Mouse (Mus musculus) T-helper 17 cell (primary cell): ENCODE measurements around the gene Mroh9.

Experiments
- in situ Hi-C, 2 experiments: fragments of 300-600 bp; cut with MboI, MseI; formaldehyde crosslinking; loops; 1 replicate in 1 of 2; 2 replicates in 1 of 2; pipeline ENCODE4 v1.15.1; 2025; ENCODE audit warnings: high pct_unique_total_duplicates in 2 of 2

Mroh9 gene

GRCm38 (mm10) chr1:163085570-163085969, at the start of gene Mroh9:
Gene Mroh9 (minus strand): TSS chr1:163085670.
- in situ Hi-C loops = no loop called here

DNA sequence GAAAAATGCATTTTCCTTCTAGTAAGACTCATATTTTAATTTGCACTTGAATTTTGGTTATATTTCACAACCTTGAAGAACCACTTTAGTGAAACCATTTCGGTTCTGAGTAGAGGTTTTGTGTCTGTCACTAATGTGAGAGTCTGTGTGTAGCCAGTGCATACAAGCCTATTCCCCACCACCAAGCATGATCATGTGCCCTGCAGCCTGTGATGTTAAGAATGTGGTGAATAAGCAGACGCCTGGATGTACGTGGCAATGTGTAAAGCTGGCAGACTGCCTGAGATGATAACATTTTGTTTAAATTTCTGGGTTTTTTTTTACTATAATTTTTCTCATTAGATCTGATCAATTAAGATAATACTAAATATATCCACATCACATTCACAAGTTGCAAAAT, 44.5 kb upstream of the Mroh9 start:
- in situ Hi-C loops = loop anchor here in 1 of 2 experiments (25.0 kb wide), 1 partner anchor 782 kb away; no protein-coding TSS in a partner anchor

DNA sequence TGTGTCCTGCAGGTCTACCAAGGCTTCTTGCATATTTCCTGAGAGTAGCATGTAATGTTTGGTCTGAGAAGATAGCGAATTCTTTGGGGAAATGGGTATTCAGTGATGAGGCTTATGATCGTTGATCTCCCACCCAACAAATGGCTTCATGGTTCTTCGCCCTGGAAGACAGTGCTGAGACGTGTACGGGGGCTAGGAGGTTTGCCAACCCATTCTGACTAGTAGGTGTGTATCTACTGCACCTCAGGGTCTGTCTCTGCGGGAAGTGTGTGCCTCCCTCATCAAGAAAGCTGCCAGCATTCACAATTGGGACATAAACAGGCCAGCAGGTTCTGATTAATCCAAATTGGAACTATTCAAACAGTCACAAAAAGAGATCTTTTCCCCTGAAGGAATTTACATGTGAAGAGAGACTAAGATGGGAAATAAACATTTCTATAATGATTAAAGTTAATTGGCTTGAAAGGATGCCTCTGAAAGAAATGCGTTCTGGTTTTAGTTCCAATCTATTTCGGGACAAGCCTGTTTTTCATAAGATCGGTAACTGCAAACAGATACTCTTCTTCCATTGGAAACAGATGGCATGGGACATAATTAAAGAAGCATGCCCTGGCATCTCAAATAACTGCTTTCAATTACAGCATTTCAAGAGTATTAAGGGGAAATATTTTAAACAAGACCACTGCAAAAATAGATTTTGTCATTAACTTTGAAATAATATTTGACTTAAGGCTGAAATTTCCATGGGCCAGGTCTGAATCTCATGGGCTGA, 43.8 kb upstream of the Mroh9 start:
- in situ Hi-C loops = loop anchor here in 1 of 2 experiments (25.0 kb wide), 1 partner anchor 783 kb away; no protein-coding TSS in a partner anchor

- in situ Hi-C loops = loop anchor here in 1 of 2 experiments (25.0 kb wide), 1 partner anchor 786 kb away; no protein-coding TSS in a partner anchor
These were observed 40.9 kb upstream of the Mroh9 start for GRCm38 (mm10) chr1:163126175-163126881.

- in situ Hi-C loops = no loop called here
These were observed 36.9 kb upstream of the Mroh9 start for GRCm38 (mm10) chr1:163122414-163122813.

- in situ Hi-C loops = no loop called here
These were observed 28.1 kb upstream of the Mroh9 start for GRCm38 (mm10) chr1:163113461-163114174.

- in situ Hi-C loops = no loop called here
These were observed 27.2 kb upstream of the Mroh9 start for GRCm38 (mm10) chr1:163112482-163113164.

DNA sequence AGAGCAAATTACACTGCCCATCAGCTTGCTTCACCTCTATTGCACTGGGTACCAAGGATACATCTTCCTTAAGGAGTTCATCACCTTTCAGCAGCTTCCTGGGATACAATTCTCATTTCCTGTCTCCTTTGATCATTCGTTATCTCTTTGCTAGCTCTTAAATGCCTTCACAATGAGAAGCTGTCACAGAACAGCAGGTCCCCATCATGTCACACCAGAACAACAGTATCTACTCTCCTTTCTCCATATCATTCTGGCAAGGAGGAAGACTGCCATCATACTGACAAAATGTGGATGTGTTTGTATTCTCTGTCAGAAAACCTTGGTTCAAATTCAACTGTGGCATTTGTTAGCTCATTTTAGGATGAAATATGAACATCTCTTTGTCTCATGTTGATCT, 19.5 kb upstream of the Mroh9 start:
- in situ Hi-C loops = no loop called here

DNA sequence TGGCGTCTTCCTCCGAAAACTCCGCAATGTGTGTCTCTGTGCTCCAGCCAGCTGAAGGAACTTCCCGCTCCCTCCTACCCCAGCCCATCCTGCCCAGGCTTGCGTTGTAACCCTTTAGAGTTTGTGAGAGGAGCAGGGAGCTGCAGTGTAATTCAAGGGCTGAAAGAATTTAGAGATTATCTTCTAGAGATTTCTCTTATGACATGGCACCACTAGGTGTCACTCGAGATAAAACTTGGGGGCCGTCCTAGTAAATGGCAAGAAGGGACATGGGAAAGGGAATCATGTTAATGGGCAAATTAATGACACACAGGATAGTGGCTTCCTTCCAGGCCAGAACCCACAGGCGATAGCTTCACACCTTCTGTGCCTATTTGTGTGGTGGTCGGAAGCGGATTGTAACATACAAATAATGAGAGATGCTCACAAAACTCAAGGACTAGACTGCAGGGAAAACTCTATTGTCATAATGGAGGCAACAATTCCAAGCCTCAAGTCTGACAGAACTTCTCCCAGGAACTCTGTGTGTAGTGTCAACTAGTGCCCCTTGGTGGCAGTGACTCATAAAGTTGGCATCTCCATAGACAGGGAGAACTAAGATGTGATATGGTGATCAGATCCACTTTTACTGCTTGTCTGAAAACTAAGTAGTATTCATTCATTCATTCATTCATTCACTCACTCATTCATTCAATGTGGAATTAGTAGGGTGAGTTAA, 6.1 kb upstream of the Mroh9 start:
- in situ Hi-C loops = loop anchor here in 1 of 2 experiments (10.0 kb wide), 1 partner anchor 823 kb away; no protein-coding TSS in a partner anchor

- in situ Hi-C loops = loop anchor here in 1 of 2 experiments (5.0 kb wide), 1 partner anchor 173 kb away; the partner anchor contains the start of gene Fmo2
These were observed 15.0 kb downstream of the Mroh9 start for GRCm38 (mm10) chr1:163070502-163070901.

DNA sequence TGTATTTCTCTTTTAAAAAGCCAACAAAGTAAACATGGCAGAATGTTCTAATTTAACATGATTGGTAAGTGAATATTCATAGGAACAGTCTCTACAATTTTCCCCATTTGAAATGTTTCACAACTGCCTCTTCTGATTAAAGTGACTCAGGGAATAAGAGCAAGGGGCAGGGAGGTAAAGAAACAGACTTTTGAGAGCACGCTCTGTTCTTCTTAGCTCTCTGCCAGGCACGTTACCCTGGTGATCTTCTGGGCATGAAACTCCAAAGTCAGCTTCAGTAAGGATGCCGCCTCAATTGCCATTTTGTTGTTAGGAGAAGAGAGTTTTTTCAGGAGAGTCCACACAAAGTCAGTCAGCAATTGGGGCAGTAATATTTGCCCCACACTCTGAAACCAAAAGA, 25.1 kb downstream of the Mroh9 start:
- in situ Hi-C loops = no loop called here

DNA sequence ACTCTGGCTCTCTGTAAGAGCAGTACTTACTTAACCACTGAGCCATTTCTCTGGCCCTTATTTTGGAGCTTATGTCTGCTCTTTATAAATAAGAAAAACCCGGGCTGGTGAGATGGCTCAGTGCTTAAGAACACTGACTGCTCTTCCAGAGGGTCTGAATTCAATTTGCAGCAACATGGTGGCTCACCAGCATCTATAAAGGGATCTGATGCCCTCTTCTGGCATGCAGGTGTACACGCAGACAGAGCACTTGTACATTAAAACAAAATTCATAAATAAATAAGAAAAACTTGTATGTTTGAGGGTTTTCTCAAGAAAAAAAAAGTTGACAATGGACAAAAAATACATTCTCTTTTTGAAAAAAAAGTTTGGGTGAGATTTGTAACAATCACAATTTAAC, 28.1 kb downstream of the Mroh9 start:
- in situ Hi-C loops = no loop called here

DNA sequence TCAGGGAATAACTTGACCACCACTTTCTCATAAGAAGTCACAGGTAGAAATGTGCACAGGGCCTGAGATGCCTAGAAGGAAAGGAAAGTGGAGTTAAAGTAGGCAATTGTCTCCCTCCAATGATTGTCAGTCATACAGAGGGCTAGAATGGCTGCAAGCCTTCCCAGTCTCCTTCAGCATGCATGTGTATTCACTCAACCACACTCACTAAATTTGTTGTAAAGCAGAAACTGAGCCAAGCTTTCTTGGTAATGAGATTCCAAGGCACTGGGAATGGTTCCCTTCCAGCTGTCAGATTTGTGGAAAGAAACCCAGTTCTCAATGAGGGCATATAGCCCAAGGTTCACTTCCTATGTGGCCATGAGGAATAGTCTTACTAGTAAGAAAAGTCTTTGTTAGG, 29.8 kb downstream of the Mroh9 start:
- in situ Hi-C loops = no loop called here

DNA sequence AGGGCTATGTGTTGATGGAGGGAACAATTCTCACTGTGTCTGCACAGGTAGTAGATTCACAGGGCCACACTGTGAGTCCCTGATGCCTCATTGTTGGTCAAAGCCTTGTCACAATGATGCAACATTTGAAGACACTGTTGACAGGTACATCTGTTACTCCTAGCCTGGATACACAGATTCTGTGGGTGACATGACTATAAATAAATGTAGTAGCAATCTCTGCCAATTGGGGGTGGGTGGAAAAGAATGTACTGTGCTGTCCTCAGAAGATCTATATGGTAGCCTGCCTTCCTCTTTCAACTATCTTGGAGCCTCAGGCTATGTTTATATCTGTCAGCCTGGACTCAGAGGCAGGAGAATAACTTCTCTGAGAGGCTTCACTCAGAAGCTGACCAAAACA, 62.4 kb downstream of the Mroh9 start:
- in situ Hi-C loops = no loop called here

- in situ Hi-C loops = no loop called here
These were observed 76.2 kb downstream of the Mroh9 start for GRCm38 (mm10) chr1:163009220-163009619.

DNA sequence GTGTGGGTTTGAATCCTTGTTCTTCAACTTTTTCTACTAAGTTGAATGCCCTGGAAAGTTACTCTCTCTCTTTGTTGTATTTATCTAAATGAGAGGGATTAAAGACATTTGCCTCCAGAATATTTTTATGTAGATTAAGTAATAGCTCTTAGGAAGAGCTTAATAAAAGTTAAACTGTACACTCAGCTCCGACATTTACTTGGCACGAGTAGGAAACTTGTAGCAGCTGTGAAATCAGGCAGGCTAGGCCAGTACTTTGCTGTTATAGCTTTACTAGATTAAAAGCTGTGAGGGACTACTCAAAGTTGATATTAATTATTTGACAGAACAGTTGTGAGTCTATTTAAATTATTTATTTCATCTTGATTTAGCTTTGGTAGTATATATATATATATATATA, 82.0 kb downstream of the Mroh9 start:
- in situ Hi-C loops = no loop called here

DNA sequence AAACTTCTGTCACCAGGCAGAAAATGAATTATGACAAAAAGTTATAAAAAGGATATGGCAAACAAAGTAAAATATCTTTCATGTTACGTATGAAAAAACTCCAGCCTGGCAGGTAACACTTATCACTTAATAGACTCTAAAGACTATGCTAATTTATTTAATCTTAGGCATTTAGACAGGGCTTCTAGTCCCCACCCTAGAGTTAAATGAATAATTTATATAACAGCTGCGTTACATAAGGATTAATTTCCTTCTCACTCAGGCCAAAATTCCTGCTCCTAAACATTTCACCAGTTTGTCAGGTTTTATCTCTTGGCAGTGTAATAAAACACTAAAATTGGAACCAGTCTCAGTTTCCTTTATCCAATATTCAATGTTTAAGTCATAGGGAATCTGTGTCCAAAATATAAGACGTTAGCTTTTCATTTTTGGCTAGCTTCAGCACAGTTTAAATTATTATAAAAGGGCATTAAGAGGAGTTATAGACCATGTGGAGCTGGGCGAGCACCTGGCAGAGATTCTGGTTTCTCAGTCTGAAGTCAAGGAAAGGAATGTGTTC, 84.1 kb downstream of the Mroh9 start:
- in situ Hi-C loops = no loop called here

DNA sequence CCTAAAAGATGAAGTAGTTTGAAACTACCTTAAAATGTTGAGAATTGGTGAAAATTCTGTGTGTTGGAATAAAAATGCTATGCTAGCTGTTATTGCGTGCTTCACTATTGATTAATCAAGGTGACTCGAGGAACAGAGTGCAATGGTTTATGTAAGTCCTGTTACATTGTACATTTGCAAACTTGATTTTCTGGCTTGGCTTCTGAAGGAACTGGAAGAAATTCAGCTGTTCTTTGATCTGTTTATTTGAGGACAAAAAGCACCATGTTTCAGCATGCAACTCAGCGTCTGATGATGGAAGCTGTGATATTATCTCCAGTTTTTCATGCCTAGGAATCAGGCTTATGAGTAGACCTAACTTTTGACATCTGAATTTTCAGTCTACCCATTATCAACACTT, 97.9 kb downstream of the Mroh9 start:
- in situ Hi-C loops = no loop called here

DNA sequence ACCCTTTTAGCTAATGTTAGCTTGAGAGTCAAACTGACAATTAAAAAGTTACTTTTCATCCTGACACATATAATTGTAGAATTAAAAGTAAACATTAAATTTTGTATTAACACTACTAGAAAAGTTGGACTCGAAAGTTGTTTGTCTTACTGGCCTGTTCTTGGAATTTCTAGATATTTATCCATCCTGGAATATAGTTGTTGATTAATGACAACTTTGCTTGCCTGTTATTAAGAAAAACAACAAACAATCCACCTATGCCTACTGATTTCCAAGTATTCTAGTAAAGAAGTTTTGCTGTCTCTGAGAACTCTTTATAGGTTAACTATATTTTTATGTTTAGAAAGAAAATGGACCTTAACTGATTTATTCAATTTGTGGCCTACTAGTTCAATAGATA, 98.7 kb downstream of the Mroh9 start:
- in situ Hi-C loops = no loop called here

GRCm38 (mm10) chr1:162986121-162986748, 99.2 kb downstream of the Mroh9 start:
- in situ Hi-C loops = no loop called here
